Mouse (Mus musculus): Measurements from ENCODE around the gene Dock9.

- TF ChIP-seq CTCF (conservative IDR thresholded peaks at IDR 0.05 in 1 of 2, IDR thresholded peaks at IDR 0.05 in 1 of 2; ENCODE audit: low read depth in 2 of 2, low read length in 2 of 2) (no peak), ZKSCAN1 (IDR thresholded peaks at IDR 0.05; ENCODE audit: borderline replicate concordance, low read depth, low read length) (no peak), EP300 (IDR thresholded peaks at IDR 0.05; ENCODE audit: low read length) (no peak), JUN (IDR thresholded peaks at IDR 0.05; ENCODE audit: insufficient read depth, low read depth, low read length) (no peak), HCFC1 (IDR thresholded peaks at IDR 0.05; ENCODE audit: low read depth, low read length) (no peak), SMC3 (IDR thresholded peaks at IDR 0.05; ENCODE audit: low read depth, low read length) (no peak), POLR2A (IDR thresholded peaks at IDR 0.05; ENCODE audit: low read depth, low read length) (no peak), MYC (IDR thresholded peaks at IDR 0.05; ENCODE audit: low read depth, low read length) (no peak), ZC3H11A (IDR thresholded peaks at IDR 0.05; ENCODE audit: low read depth, low read length) (no peak), USF2 (conservative IDR thresholded peaks at IDR 0.05; ENCODE audit: low read depth, low read length) (no peak), POLR2AphosphoS2 (IDR thresholded peaks at IDR 0.05; ENCODE audit: low read depth, low read length) (no peak), RAD21 (IDR thresholded peaks at IDR 0.05; ENCODE audit: low read depth, low read length) (no peak), PAX5 (IDR thresholded peaks at IDR 0.05; ENCODE audit: low read length) (no peak), BHLHE40 (IDR thresholded peaks at IDR 0.05; ENCODE audit: low read depth, low read length) (no peak)
Measured at GRCm38 (mm10) chr14:121566794-121567201, 230.8 kb downstream of the Dock9 start.

Measured in CH12.LX (cell line).